ENCODE assay signal across 7 mouse cellular contexts in the genomic region with DNA sequence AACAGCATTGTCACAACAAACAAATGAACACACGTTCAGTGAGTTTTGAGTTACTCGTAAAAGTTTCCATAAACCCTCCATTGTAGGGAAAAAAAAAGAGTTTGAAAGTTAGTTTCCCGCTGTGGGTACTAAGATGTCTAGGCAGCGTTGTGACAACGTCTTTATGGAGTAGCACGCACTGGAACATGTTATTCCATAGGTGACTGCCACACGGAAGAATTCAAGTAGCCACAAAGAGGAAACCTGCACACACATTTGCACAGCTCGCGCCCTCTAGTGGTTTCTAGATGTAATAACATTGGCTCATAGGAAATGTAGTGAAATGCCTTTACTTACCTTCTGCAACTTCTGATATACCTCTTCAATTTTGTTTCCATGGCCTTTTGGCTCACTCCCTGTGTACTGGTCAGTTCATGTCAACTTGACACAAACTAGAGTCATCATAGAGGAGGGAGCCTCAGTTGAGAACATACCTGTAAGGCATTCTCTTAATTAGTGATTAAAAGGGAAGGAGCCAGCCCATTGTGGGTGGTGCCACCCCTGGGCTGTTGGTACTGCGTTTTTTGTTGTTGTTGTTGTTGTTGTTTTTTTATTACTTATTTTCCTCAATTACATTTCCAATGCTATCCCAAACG. TPM values are rescaled to one million over a fixed set of nuclear protein-coding genes. Genes with fewer than 3 reads are reported as not detected.
DNase-seq lines count a peak whose midpoint lies in the region; ATAC-seq and TF ChIP-seq lines count a peak whose summit lies in the region.

No protein-coding gene starts in this region.

- H3K4me3 ChIP-seq in thymus, adult 2 months (ENCODE audit: control insufficient read depth, insufficient read depth, low read length) = no peak overlapping the region
- H3K4me3 ChIP-seq in heart, embryonic 14.5 days (ENCODE audit: control insufficient read depth in 1 of 2, insufficient read depth in 1 of 2, low read depth in 1 of 2, low read length in 2 of 2) = peak overlapping the region in 1 of 2 experiments; percentile 26; a peak in 3 of 4 replicates
- no peak overlapping the region for H3K4me3 ChIP-seq in liver, embryonic 14.5 days (ENCODE audit: insufficient read depth in 1 of 2, low read depth in 2 of 2, low read length in 2 of 2)

- WGBS in thymus, adult 2 months = 19% methylated on average over 11 of the region's 11 CpGs
- WGBS in heart, embryonic 14.5 days = 17% methylated on average over 11 of the region's 11 CpGs
- WGBS in liver, embryonic 14.5 days (ENCODE audit: insufficient replicate concordance) = 15% methylated on average over 11 of the region's 11 CpGs

- no peak for TF ChIP-seq EP300 in liver, embryonic 14.5 days (IDR thresholded peaks at IDR 0.05; ENCODE audit: low read depth)

- H3K4me1 ChIP-seq in thymus, adult 2 months (replicated peaks; ENCODE audit: control insufficient read depth, insufficient read depth, low read length) = no peaks in the 10 kb centered on the region
- H3K4me1 ChIP-seq in heart, embryonic 14.5 days (ENCODE audit: control insufficient read depth in 2 of 2, insufficient read depth in 2 of 2, low read length in 2 of 2) = peaks cover 0 to 5% of the 10 kb centered on the region in 2 experiments; a peak in 1 of 4 replicates
- no peaks in the 10 kb centered on the region for H3K4me1 ChIP-seq in liver, embryonic 14.5 days (replicated peaks; ENCODE audit: control insufficient read depth in 2 of 2, insufficient read depth in 2 of 2, low read length in 1 of 2)

- ATAC-seq in heart, embryonic 14.5 days (ENCODE audit: insufficient number of reproducible peaks, insufficient read depth, low FRiP score, low read depth) = no peak
- no peak for ATAC-seq in liver, embryonic 14.5 days (ENCODE audit: insufficient read depth)
- peak; percentile 70 for ATAC-seq in neutrophil, adult 5-6 weeks (ENCODE audit: extremely low read depth, insufficient number of reproducible peaks, low FRiP score, poor library complexity, severe bottlenecking)

- peak overlapping the region; percentile 67 for H3K4me2 ChIP-seq in heart, embryonic 14.5 days (ENCODE audit: low read length)
- peak overlapping the region; percentile 26; the same call in 1 of the 2 replicates for H3K4me2 ChIP-seq in liver, embryonic 14.5 days (ENCODE audit: low read depth)

- H3K27ac ChIP-seq in thymus, adult 2 months (ENCODE audit: control insufficient read depth, insufficient read depth, low read length) = no peak overlapping the region
- H3K27ac ChIP-seq in heart, embryonic 14.5 days (replicated peaks in 1 of 2; ENCODE audit: control insufficient read depth in 1 of 2, insufficient read depth in 1 of 2, low read depth in 2 of 2, low read length in 2 of 2) = no peak overlapping the region
- H3K27ac ChIP-seq in liver, embryonic 14.5 days = no peak overlapping the region

- peak; percentile 14 for DNase-seq in thymus, adult 2 months
- no peak for DNase-seq in thymus, postnatal 36 days
- DNase-seq in brain, adult 2 months (ENCODE audit: low read depth, low spot score) = peak; percentile 40
- no peak for DNase-seq in liver, embryonic 14.5 days (ENCODE audit: low read depth in 3 of 3, low spot score in 3 of 3)
- DNase-seq in urinary bladder, postnatal 10 days (ENCODE audit: low spot score) = no peak

- no peaks in the 10 kb centered on the region for H3K9me3 ChIP-seq in heart, embryonic 14.5 days (ENCODE audit: control insufficient read depth, low read length)
- H3K9me3 ChIP-seq in liver, embryonic 14.5 days (ENCODE audit: control insufficient read depth, low read length) = no peaks in the 10 kb centered on the region

- no peak for TF ChIP-seq CTCF in thymus, adult 2 months (IDR thresholded peaks at IDR 0.05; ENCODE audit: borderline replicate concordance, control insufficient read depth, extremely low read depth, insufficient read depth, low read length, poor library complexity)
- TF ChIP-seq CTCF in liver, embryonic 14.5 days (IDR thresholded peaks at IDR 0.05; ENCODE audit: low read depth) = peak; percentile 82

- H3K36me3 ChIP-seq in thymus, adult 2 months (ENCODE audit: control insufficient read depth, insufficient read depth, low read length) = no peaks in the 10 kb centered on the region
- H3K36me3 ChIP-seq in heart, embryonic 14.5 days (ENCODE audit: control insufficient read depth, insufficient read depth, low read length) = no peaks in the 10 kb centered on the region
- no peaks in the 10 kb centered on the region for H3K36me3 ChIP-seq in liver, embryonic 14.5 days (replicated peaks; ENCODE audit: control insufficient read depth, insufficient read depth, low read depth)

- no peaks in the 10 kb centered on the region for H3K27me3 ChIP-seq in thymus, adult 2 months (ENCODE audit: control insufficient read depth, insufficient read depth, low read length)
- H3K27me3 ChIP-seq in heart, embryonic 14.5 days (ENCODE audit: control insufficient read depth, insufficient read depth, low read length) = no peaks in the 10 kb centered on the region
- H3K27me3 ChIP-seq in liver, embryonic 14.5 days (ENCODE audit: control insufficient read depth, insufficient read depth, low read length) = no peaks in the 10 kb centered on the region

- H3K9ac ChIP-seq in heart, embryonic 14.5 days (ENCODE audit: low read length) = no peak overlapping the region
- H3K9ac ChIP-seq in liver, embryonic 14.5 days (replicated peaks) = no peak overlapping the region

- TF ChIP-seq POLR2A in thymus, adult 2 months (IDR thresholded peaks at IDR 0.05; ENCODE audit: control insufficient read depth, extremely low read depth, insufficient read depth, low read length, poor library complexity) = no peak

RNA-seq across cellular contexts. Expression of gene Gbp5, which starts 19.3 kb away (rescaled TPM):
- 3.7 and 4.2 TPM in 2 replicates for polyA plus RNA-seq in thymus, adult 2 months (2012; rRNA removed)
- polyA plus RNA-seq in heart, embryonic 14.5 days (2014; fragmentation: Nextera tagmentation; extraction: Ambion mirVana) = 0.11 and 0.34 TPM in 2 replicates
- 0.10 and 0.26 TPM in 2 replicates for polyA plus RNA-seq in liver, embryonic 14.5 days (2012; rRNA removed)
- 0.04 TPM in 1 of 2 replicates, not detected in the other for polyA plus RNA-seq in liver, embryonic 14.5 days (2014; fragmentation: Nextera tagmentation; extraction: Ambion mirVana)
- total RNA-seq in neutrophil, adult 5-6 weeks (2017) = 23.5 and 24.2 TPM in 2 replicates

RNA-seq across cellular contexts. Expression of gene Gbp7, which starts 55.7 kb away (rescaled TPM):
- 5.1 and 6.6 TPM in 2 replicates for polyA plus RNA-seq in thymus, adult 2 months (2012; rRNA removed)
- polyA plus RNA-seq in heart, embryonic 14.5 days (2014; fragmentation: Nextera tagmentation; extraction: Ambion mirVana) = 2.9 and 3.6 TPM in 2 replicates
- 0.54 and 0.80 TPM in 2 replicates for polyA plus RNA-seq in liver, embryonic 14.5 days (2012; rRNA removed)
- 2.5 and 2.7 TPM in 2 replicates for polyA plus RNA-seq in liver, embryonic 14.5 days (2014; fragmentation: Nextera tagmentation; extraction: Ambion mirVana)
- 33.4 and 36.9 TPM in 2 replicates for total RNA-seq in neutrophil, adult 5-6 weeks (2017)

Comparison
In these comparisons a context has a peak if more than half of its experiments do, and no peak if none do; other contexts are left out.
1. DNase-seq: peak in thymus, adult 2 months (single experiment) and brain, adult 2 months (single experiment); none in thymus, postnatal 36 days (0 of 2), liver, embryonic 14.5 days (0 of 3) and urinary bladder, postnatal 10 days (single experiment).